Mouse (Mus musculus) cerebellum, postnatal 14 days (tissue): ENCODE data around the gene Atp8a2.

Experiments
- DNase-seq, 2 experiments: peaks; one replicate each; pipeline ENCODE4 v3.0.0; 2021; ENCODE audit warnings: mixed read lengths in 2 of 2

The Atp8a2 gene

DNA sequence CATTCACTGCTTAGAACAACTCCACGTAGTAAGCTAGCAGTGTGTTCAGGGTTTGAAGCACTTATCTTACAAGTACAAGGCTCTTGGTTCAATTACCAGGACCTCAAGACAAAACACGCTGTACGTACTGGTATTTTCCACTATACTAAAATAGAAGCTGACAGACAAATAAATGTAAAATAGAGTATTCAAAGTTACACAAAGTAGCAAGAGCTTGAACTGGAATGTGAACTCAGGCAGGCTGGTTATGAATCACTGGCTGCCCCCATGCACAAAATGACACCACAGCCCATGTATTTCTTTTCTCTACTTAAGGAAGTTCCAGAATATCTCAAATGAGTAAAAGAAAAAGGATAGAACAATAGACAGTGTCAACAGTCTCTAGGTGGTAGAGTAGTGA lies 602.0 kb downstream of the Atp8a2 start:
- no peak for DNase-seq

DNA sequence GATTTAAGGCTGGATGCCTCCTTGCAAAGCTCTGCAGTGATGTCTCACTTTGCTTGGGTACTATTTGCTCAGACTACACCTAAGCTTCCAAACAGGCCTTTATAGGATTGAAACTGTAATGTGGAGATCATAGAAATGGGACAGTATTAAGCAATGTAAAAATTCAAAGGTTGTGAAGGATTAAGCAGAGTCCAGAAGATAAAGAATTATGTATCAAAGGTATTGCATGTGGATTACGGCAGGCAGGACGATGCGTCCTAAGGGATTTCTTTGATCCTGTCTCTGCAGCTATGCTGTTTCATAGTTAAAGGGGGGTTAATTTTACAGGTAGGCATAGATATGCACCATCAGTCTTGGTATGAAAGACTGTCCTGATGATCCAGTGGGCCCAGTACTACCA lies 604.4 kb downstream of the Atp8a2 start:
- no peak for DNase-seq

DNA sequence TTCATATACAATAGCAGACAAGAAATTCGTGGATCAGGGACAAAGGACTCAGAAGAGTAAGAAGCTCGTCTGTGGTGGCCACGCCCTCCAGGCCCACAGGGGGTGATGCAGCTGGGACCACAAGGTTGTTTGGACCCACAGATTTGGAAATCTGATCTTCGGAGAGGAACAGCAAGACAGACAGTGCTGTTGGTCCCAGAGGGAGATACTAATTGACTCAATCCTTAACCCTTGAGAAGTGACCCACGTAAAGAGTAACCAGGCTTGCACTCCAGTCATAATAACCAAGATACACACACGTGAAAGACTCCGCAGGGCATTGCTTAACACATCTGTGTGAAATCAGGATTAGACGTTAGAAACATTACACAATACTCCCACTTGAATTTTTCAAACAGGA lies 605.1 kb downstream of the Atp8a2 start:
- no peak for DNase-seq

DNA sequence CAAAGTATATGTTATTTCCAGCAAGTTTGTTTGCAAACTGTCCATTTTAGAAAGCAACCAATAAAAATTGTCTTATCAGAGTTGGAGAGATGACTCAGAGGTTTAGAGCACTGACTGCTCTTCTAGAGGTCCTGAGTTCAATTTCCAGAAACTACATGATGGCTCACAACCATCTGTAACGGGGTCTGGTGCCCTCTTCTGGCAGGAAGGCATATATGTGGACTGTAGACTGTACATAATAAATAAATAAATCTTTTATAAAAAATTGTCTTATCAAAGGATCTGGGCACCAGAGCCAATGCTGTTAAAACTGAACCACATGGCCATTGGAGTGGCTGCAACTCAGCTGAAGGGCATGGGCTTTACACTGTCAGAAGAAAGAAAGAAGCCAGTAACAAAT lies 606.4 kb downstream of the Atp8a2 start:
- peak; percentile 16 to 18 for DNase-seq
